Mouse (Mus musculus): ENCODE data around the gene Kif21b.

The Kif21b gene

GRCm38 (mm10) chr1:136128944-136129589 is 2.1 kb upstream of the Kif21b start:
- DNase-seq (ENCODE audit: low spot score), result no peak

- DNase-seq (ENCODE audit: low spot score), result no peak
These were observed 1.1 kb upstream of the Kif21b start for GRCm38 (mm10) chr1:136130107-136130506.

GRCm38 (mm10) chr1:136131603-136132291 is 558 bp downstream of the Kif21b start:
- DNase-seq (ENCODE audit: low spot score), result no peak

GRCm38 (mm10) chr1:136132386-136133201 is 1.4 kb downstream of the Kif21b start:
- DNase-seq (ENCODE audit: low spot score), result no peak

GRCm38 (mm10) chr1:136133570-136134240 is 2.5 kb downstream of the Kif21b start:
- no peak for DNase-seq (ENCODE audit: low spot score)

GRCm38 (mm10) chr1:136134547-136134946 is 3.4 kb downstream of the Kif21b start:
- no peak for DNase-seq (ENCODE audit: low spot score)

GRCm38 (mm10) chr1:136135046-136135445 is 3.9 kb downstream of the Kif21b start:
- DNase-seq (ENCODE audit: low spot score), result no peak

GRCm38 (mm10) chr1:136135777-136136444 is 4.7 kb downstream of the Kif21b start:
- DNase-seq (ENCODE audit: low spot score), result no peak

- DNase-seq (ENCODE audit: low spot score), result no peak
These were observed 5.4 kb downstream of the Kif21b start for GRCm38 (mm10) chr1:136136547-136136946.

- no peak for DNase-seq (ENCODE audit: low spot score)
These were observed 5.9 kb downstream of the Kif21b start for GRCm38 (mm10) chr1:136137071-136137531.

- no peak for DNase-seq (ENCODE audit: low spot score)
These were observed 6.4 kb downstream of the Kif21b start for GRCm38 (mm10) chr1:136137575-136137974.

GRCm38 (mm10) chr1:136138191-136138830 is 7.1 kb downstream of the Kif21b start:
- DNase-seq (ENCODE audit: low spot score), result no peak

- peak; percentile 79 for DNase-seq (ENCODE audit: low spot score)
These were observed 8.9 kb downstream of the Kif21b start for GRCm38 (mm10) chr1:136139990-136140640.

- DNase-seq (ENCODE audit: low spot score), result no peak
These were observed 10.2 kb downstream of the Kif21b start for GRCm38 (mm10) chr1:136141176-136141950.

GRCm38 (mm10) chr1:136142336-136142735 is 11.1 kb downstream of the Kif21b start:
- DNase-seq (ENCODE audit: low spot score), result no peak

GRCm38 (mm10) chr1:136143514-136143913 is 12.3 kb downstream of the Kif21b start:
- no peak for DNase-seq (ENCODE audit: low spot score)

GRCm38 (mm10) chr1:136149702-136150101 is 18.5 kb downstream of the Kif21b start:
- no peak for DNase-seq (ENCODE audit: low spot score)

GRCm38 (mm10) chr1:136151371-136151770 is 20.2 kb downstream of the Kif21b start:
- no peak for DNase-seq (ENCODE audit: low spot score)

- DNase-seq (ENCODE audit: low spot score), result no peak
These were observed 25.1 kb downstream of the Kif21b start for GRCm38 (mm10) chr1:136156304-136156703.

GRCm38 (mm10) chr1:136156951-136157350 is 25.8 kb downstream of the Kif21b start:
- DNase-seq (ENCODE audit: low spot score), result no peak
